Mouse (Mus musculus) heart, embryonic 10.5 days (tissue): ENCODE measurements around the gene Btbd1. TPM values are rescaled to one million over a fixed set of nuclear protein-coding genes. Genes with fewer than 3 reads are reported as not detected.
A peak's percentile ranks its signal among the peaks of the same experiment; 100 is the strongest.

Experiments
- DNase-seq: peaks from one replicate; pipeline ENCODE4 v3.0.0-alpha.2; 2017; ENCODE audit warnings: low spot score
- H3K27ac ChIP-seq: fragments of 300-500 bp; sonication (generic); 2 replicates; pipeline ENCODE4 v1.5.1; 2016; ENCODE audit warnings: mild to moderate bottlenecking
- H3K27me3 ChIP-seq: fragments of 300-500 bp; sonication (generic); 2 replicates; pipeline ENCODE4 v1.6.1; 2016; ENCODE audit warnings: mild to moderate bottlenecking; ENCODE audit not compliant: poor library complexity, insufficient read depth, severe bottlenecking
- H3K36me3 ChIP-seq: fragments of 300-500 bp; sonication (generic); 2 replicates; pipeline ENCODE4 v1.6.1; 2016; ENCODE audit warnings: mild to moderate bottlenecking, moderate library complexity
- H3K4me1 ChIP-seq: fragments of 300-500 bp; sonication (generic); 2 replicates; pipeline ENCODE4 v1.6.1; 2016; ENCODE audit warnings: mild to moderate bottlenecking
- H3K4me3 ChIP-seq: fragments of 300-500 bp; sonication (generic); 2 replicates; pipeline ENCODE4 v1.5.1; 2016; ENCODE audit warnings: mild to moderate bottlenecking, moderate library complexity
- H3K9me3 ChIP-seq: fragments of 300-500 bp; sonication (generic); 2 replicates; pipeline ENCODE4 v1.6.1; 2016; ENCODE audit warnings: mild to moderate bottlenecking, moderate library complexity
- WGBS: fragments of 180-500 bp; shearing (Covaris S2); methylation state at CpG from one replicate; pipeline ENCODE4 v1.1.7; 2016; 5-methylcytosine and 5-hydroxymethylcytosine counted together
- polyA plus RNA-seq: library from polyadenylated mRNA; unstranded; fragments of >200 nt; fragmentation: Nextera tagmentation; extraction: Ambion mirVana; gene quantifications from 2 replicates; pipeline ENCODE4 v1.2.1, GENCODE M21; 2016

Btbd1 gene
- polyA plus RNA-seq: 75.2 and 81.1 TPM in 2 replicates

GRCm38 (mm10) chr7:81829379-81829894, at the start of gene Btbd1:
TSS of gene Btbd1 (minus strand) at chr7:81829431.
- H3K27me3 ChIP-seq: no peaks in the 10 kb centered on the region
- no peaks in the 10 kb centered on the region for H3K9me3 ChIP-seq
- DNase-seq: peak; percentile 86
- H3K36me3 ChIP-seq: no peaks in the 10 kb centered on the region
- peak within 1 kb of the TSS; percentile 98 for H3K27ac ChIP-seq
- peaks cover 41% of the 10 kb centered on the region for H3K4me1 ChIP-seq
- H3K4me3 ChIP-seq: peak within 1 kb of the TSS; percentile 87
- WGBS: 2% methylated on average over 49 of the region's 58 CpGs

GRCm38 (mm10) chr7:81875372-81875771, 46.1 kb upstream of the Btbd1 start:
- DNase-seq: no peak
- H3K4me3 ChIP-seq: no peak overlapping the region
- H3K27me3 ChIP-seq: no peaks in the 10 kb centered on the region
- H3K36me3 ChIP-seq: peaks cover 21% of the 10 kb centered on the region
- H3K4me1 ChIP-seq: 0 out of 2 replicates have a peak, but pooled peaks cover 5% of the 10 kb centered on the region
- no peaks in the 10 kb centered on the region for H3K9me3 ChIP-seq
- H3K27ac ChIP-seq: no peak overlapping the region
- WGBS: 71% methylated on average over 9 of the region's 9 CpGs

GRCm38 (mm10) chr7:81874636-81875035, 45.4 kb upstream of the Btbd1 start:
- Histone ChIP-seq H3K27ac (no peak overlapping the region), H3K9me3 (no peaks in the 10 kb centered on the region), H3K27me3 (no peaks in the 10 kb centered on the region), H3K36me3 (peaks cover 24% of the 10 kb centered on the region), H3K4me1 (peaks cover 11% of the 10 kb centered on the region), H3K4me3 (no peak overlapping the region)
- 78% methylated on average over 6 of the region's 6 CpGs for WGBS
- DNase-seq: no peak

GRCm38 (mm10) chr7:81873807-81874206, 44.6 kb upstream of the Btbd1 start:
- no peak overlapping the region for H3K27ac ChIP-seq
- H3K4me3 ChIP-seq: no peak overlapping the region
- 21% methylated on average over 1 of the region's 1 CpGs for WGBS
- no peaks in the 10 kb centered on the region for H3K9me3 ChIP-seq
- peaks cover 30% of the 10 kb centered on the region for H3K36me3 ChIP-seq
- no peak for DNase-seq
- H3K27me3 ChIP-seq: no peaks in the 10 kb centered on the region
- peaks cover 13% of the 10 kb centered on the region for H3K4me1 ChIP-seq

- Histone ChIP-seq H3K27ac (no peak overlapping the region), H3K27me3 (no peaks in the 10 kb centered on the region), H3K4me1 (peaks cover 9% of the 10 kb centered on the region), H3K4me3 (no peak overlapping the region), H3K9me3 (no peaks in the 10 kb centered on the region), H3K36me3 (peaks cover 19% of the 10 kb centered on the region)
- DNase-seq: no peak
- WGBS: 59% methylated on average over 13 of the region's 13 CpGs
Measured at GRCm38 (mm10) chr7:81872493-81873013, 43.3 kb upstream of the Btbd1 start.

GRCm38 (mm10) chr7:81868158-81868557, 38.9 kb upstream of the Btbd1 start:
- Histone ChIP-seq H3K4me3 (no peak overlapping the region), H3K27ac (no peak overlapping the region), H3K36me3 (peaks cover 46% of the 10 kb centered on the region), H3K27me3 (no peaks in the 10 kb centered on the region), H3K9me3 (no peaks in the 10 kb centered on the region), H3K4me1 (peaks cover 15% of the 10 kb centered on the region)
- no peak for DNase-seq
- 31% methylated on average over 6 of the region's 6 CpGs for WGBS

GRCm38 (mm10) chr7:81867231-81867930, 38.1 kb upstream of the Btbd1 start:
- Histone ChIP-seq H3K4me1 (peaks cover 23% of the 10 kb centered on the region), H3K36me3 (peaks cover 48% of the 10 kb centered on the region), H3K27ac (no peak overlapping the region), H3K27me3 (no peaks in the 10 kb centered on the region), H3K9me3 (no peaks in the 10 kb centered on the region), H3K4me3 (no peak overlapping the region)
- no peak for DNase-seq
- WGBS: 83% methylated on average over 9 of the region's 9 CpGs

GRCm38 (mm10) chr7:81865937-81866336, 36.7 kb upstream of the Btbd1 start:
- WGBS: 77% methylated on average over 6 of the region's 6 CpGs
- DNase-seq: peak; percentile 69

GRCm38 (mm10) chr7:81864552-81864951, 35.3 kb upstream of the Btbd1 start:
- no peak overlapping the region for H3K4me3 ChIP-seq
- WGBS: 89% methylated on average over 6 of the region's 6 CpGs

More at GRCm38 (mm10) chr7:81865937-81866336, 36.7 kb upstream of the Btbd1 start:
- no peaks in the 10 kb centered on the region for H3K9me3 ChIP-seq
- no peak overlapping the region for H3K4me3 ChIP-seq
- peaks cover 38% of the 10 kb centered on the region for H3K36me3 ChIP-seq
- H3K4me1 ChIP-seq: peaks cover 38% of the 10 kb centered on the region
- no peaks in the 10 kb centered on the region for H3K27me3 ChIP-seq
- H3K27ac ChIP-seq: no peak overlapping the region

GRCm38 (mm10) chr7:81862587-81863583, 33.7 kb upstream of the Btbd1 start:
- Histone ChIP-seq H3K27ac (peak overlapping the region; percentile 72; the same call in 1 of the 2 replicates), H3K4me1 (peaks cover 59% of the 10 kb centered on the region), H3K36me3 (peaks cover 29% of the 10 kb centered on the region), H3K27me3 (peaks cover 9% of the 10 kb centered on the region), H3K9me3 (no peaks in the 10 kb centered on the region), H3K4me3 (0 out of 2 replicates have a peak overlapping the region, but pooled peaks have one; percentile 3)
- WGBS: 57% methylated on average over 24 of the region's 24 CpGs
- DNase-seq: peak; percentile 73

More at GRCm38 (mm10) chr7:81864552-81864951, 35.3 kb upstream of the Btbd1 start:
- peak; percentile 33 for DNase-seq
- Histone ChIP-seq H3K36me3 (peaks cover 34% of the 10 kb centered on the region), H3K27me3 (peaks cover 3% of the 10 kb centered on the region; the same call in 1 of the 2 replicates), H3K27ac (no peak overlapping the region), H3K9me3 (no peaks in the 10 kb centered on the region), H3K4me1 (peaks cover 45% of the 10 kb centered on the region)

- DNase-seq: peak; percentile 61
- WGBS: 51% methylated on average over 4 of the region's 4 CpGs
- Histone ChIP-seq H3K27ac (peak overlapping the region; percentile 42; the same call in 1 of the 2 replicates), H3K27me3 (peaks cover 19% of the 10 kb centered on the region), H3K9me3 (no peaks in the 10 kb centered on the region), H3K4me3 (no peak overlapping the region), H3K36me3 (peaks cover 23% of the 10 kb centered on the region), H3K4me1 (peaks cover 61% of the 10 kb centered on the region)
Measured at GRCm38 (mm10) chr7:81861921-81862320, 32.7 kb upstream of the Btbd1 start.

GRCm38 (mm10) chr7:81861461-81861860, 32.2 kb upstream of the Btbd1 start:
- DNase-seq: peak; percentile 69
- Histone ChIP-seq H3K9me3 (no peaks in the 10 kb centered on the region), H3K27me3 (peaks cover 23% of the 10 kb centered on the region), H3K4me1 (peaks cover 58% of the 10 kb centered on the region), H3K27ac (no peak overlapping the region), H3K36me3 (peaks cover 20% of the 10 kb centered on the region), H3K4me3 (no peak overlapping the region)
- 78% methylated on average over 2 of the region's 2 CpGs for WGBS
